Comparison of ENCODE assay signal across 10 mouse cellular contexts in the genomic region with DNA sequence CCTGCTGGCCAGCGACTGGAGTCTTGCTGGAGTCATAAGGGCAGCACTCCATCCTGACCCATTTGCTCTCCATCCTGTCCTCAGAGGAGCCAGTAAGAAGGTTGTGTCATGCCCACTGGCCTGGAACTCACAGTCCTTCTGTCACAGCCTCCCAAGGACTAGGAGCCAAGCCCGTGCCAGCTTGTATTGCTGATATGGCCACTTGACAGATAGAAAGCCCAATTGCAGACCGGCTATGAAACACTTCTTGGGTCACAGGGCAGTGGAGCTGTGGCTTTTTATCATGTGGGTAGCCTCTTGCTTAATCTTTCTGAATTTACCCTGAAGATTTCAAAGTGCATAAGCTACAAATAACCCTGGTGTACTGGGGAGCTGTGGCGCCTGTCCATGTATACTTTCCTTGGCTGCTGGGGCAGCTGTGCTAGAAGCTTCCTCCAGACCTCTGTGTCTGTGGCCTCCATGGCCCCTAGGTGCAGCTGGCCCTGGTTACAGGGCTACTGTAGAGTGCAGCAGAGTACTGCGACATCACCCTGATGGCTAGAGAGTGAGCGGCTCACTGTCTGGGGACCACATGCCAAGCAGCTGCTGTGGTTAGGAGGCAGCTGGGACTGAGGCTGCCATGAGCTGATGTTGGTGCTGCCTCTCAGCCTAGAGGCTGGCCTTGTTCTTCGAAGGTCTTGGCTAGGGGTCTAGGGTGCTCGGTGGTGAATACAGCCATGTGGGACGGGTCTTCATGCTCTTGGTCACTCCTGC. TPM values are rescaled to one million over a fixed set of nuclear protein-coding genes. Genes with fewer than 3 reads are reported as not detected.
A peak's percentile ranks its signal among the peaks of the same experiment; 100 is the strongest.
DNase-seq lines count a peak whose midpoint lies in the region; ATAC-seq and TF ChIP-seq lines count a peak whose summit lies in the region.
"Had no signal": no experiment of that assay in that cellular context is flagged by ENCODE, and none has a peak within 500 bp of the region (broad histone marks: within the 10 kb centered on the region; RNA-seq: fewer than 3 reads in every experiment).

No protein-coding gene starts in this region.

- H3K4me1 ChIP-seq in spleen, adult 2 months (ENCODE audit: control insufficient read depth, insufficient read depth, insufficient read length) = no peaks in the 10 kb centered on the region; the same call in 1 of the 2 replicates
- peaks cover 11% of the 10 kb centered on the region for H3K4me1 ChIP-seq in neural tube, embryonic 15.5 days
- H3K4me1 ChIP-seq: neural tube, embryonic 12.5 days had no signal

- no peak for TF ChIP-seq CTCF in spleen, adult 2 months (IDR thresholded peaks at IDR 0.05; ENCODE audit: extremely low read depth, insufficient read depth, insufficient read length, insufficient replicate concordance)

- WGBS in spleen, adult 2 months = 69% methylated on average over 9 of the region's 9 CpGs
- 91% methylated on average over 9 of the region's 9 CpGs for WGBS in neural tube, embryonic 15.5 days

- TF ChIP-seq POLR2A in spleen, adult 2 months (IDR thresholded peaks at IDR 0.05; ENCODE audit: low read depth, low read length) = no peak

- H3K4me2 ChIP-seq in neural tube, embryonic 15.5 days = no peak overlapping the region
- H3K4me2 ChIP-seq: neural tube, embryonic 12.5 days had no signal

- no peak overlapping the region for H3K4me3 ChIP-seq in spleen, adult 2 months (ENCODE audit: extremely low read depth, insufficient read depth, insufficient read length)
- no peak overlapping the region for H3K4me3 ChIP-seq in neural tube, embryonic 15.5 days (replicated peaks)
- H3K4me3 ChIP-seq: neural tube, embryonic 12.5 days had no signal

- H3K27me3 ChIP-seq in spleen, adult 2 months (ENCODE audit: control insufficient read depth, insufficient read depth, low read length) = no peaks in the 10 kb centered on the region
- H3K27me3 ChIP-seq in neural tube, embryonic 15.5 days (replicated peaks) = no peaks in the 10 kb centered on the region
- H3K27me3 ChIP-seq: neural tube, embryonic 12.5 days had no signal

- no peak for DNase-seq in spleen, adult 2 months (ENCODE audit: low read depth in 1 of 2, low spot score in 2 of 2)
- no peak for DNase-seq in spleen, postnatal 14 days (ENCODE audit: low spot score in 2 of 2)
- DNase-seq in liver = peak; percentile 72
- DNase-seq in kidney, postnatal 10 days = no peak
- DNase-seq in layer of hippocampus, adult 11-12 months (ENCODE audit: low spot score) = no peak

- peak overlapping the region; percentile 7; the same call in 1 of the 2 replicates for H3K27ac ChIP-seq in spleen, adult 2 months (ENCODE audit: insufficient read depth, low read length)
- no peak overlapping the region for H3K27ac ChIP-seq in neural tube, embryonic 15.5 days (replicated peaks)
- H3K27ac ChIP-seq: kidney, postnatal 0 days; neural tube, embryonic 12.5 days had no signal

- no peaks in the 10 kb centered on the region for H3K9me3 ChIP-seq in neural tube, embryonic 15.5 days (replicated peaks)
- H3K9me3 ChIP-seq: neural tube, embryonic 12.5 days had no signal

- ATAC-seq in erythroblast, adult 5-6 weeks (replicated peaks; ENCODE audit: low FRiP score, poor library complexity, severe bottlenecking) = peak; percentile 65
- ATAC-seq in megakaryocyte-erythroid progenitor cell, adult 5-6 weeks (replicated peaks; ENCODE audit: low FRiP score, low TSS enrichment, poor library complexity, severe bottlenecking) = peak; percentile 66
- no peak for ATAC-seq in neural tube, embryonic 15.5 days (ENCODE audit: low FRiP score)

- H3K9ac ChIP-seq in neural tube, embryonic 15.5 days (replicated peaks) = no peak overlapping the region
- H3K9ac ChIP-seq: neural tube, embryonic 12.5 days had no signal

- H3K36me3 ChIP-seq in spleen, adult 2 months (ENCODE audit: control insufficient read depth, insufficient read depth, low read length) = no peaks in the 10 kb centered on the region
- H3K36me3 ChIP-seq in neural tube, embryonic 15.5 days = peaks cover 29% of the 10 kb centered on the region

RNA-seq across cellular contexts. Expression of a gene that starts 27.5 kb away (rescaled TPM):
- polyA plus RNA-seq in spleen, adult 2 months (2012; rRNA removed) = 27.8 and 30.1 TPM in 2 replicates
- total RNA-seq in erythroblast, adult 5-6 weeks (2015; ENCODE audit: low replicate concordance) = 6.7 and 13.6 TPM in 2 replicates
- 23.3 and 25.0 TPM in 2 replicates for total RNA-seq in erythroblast, adult 5-6 weeks (2017; ENCODE audit: low replicate concordance)
- 40.7 and 47.4 TPM in 2 replicates for total RNA-seq in megakaryocyte-erythroid progenitor cell, adult 5-6 weeks (2014; fragmentation: Nextera tagmentation)
- 30.6 and 38.2 TPM in 2 replicates for total RNA-seq in megakaryocyte-erythroid progenitor cell, adult 5-6 weeks (2017)
- 32.9 and 33.9 TPM in 2 replicates for polyA plus RNA-seq in neural tube, embryonic 15.5 days (2015; fragmentation: Nextera tagmentation; extraction: Ambion mirVana)
